Mouse (Mus musculus) intestine, postnatal 0 days (tissue): ENCODE measurements around the gene Gm12216. TPM values are rescaled to one million over a fixed set of nuclear protein-coding genes. Genes with fewer than 3 reads are reported as not detected.

ENCODE experiments used
- ATAC-seq: fragments of 200-750 bp; cut with Nextera tagmentation; 2 replicates; pipeline ENCODE4 v1.8.0; 2017; ENCODE audit warnings: mild to moderate bottlenecking, moderate TSS enrichment, moderate library complexity
- H3K27ac ChIP-seq: fragments of 300-500 bp; sonication (generic); 2 replicates; pipeline ENCODE4 v1.5.1; 2014; ENCODE audit warnings: mild to moderate bottlenecking, low read depth, low read length, moderate library complexity
- H3K27me3 ChIP-seq: fragments of 300-500 bp; sonication (generic); replicated peaks from 2 replicates; pipeline ENCODE4 v1.6.1; 2014; ENCODE audit warnings: low read length, mixed read lengths; ENCODE audit not compliant: control insufficient read depth, insufficient read depth
- H3K36me3 ChIP-seq: fragments of 300-500 bp; sonication (generic); 2 replicates; pipeline ENCODE4 v1.6.1; 2014; ENCODE audit warnings: mild to moderate bottlenecking, moderate library complexity; ENCODE audit not compliant: control insufficient read depth, insufficient read depth
- H3K4me1 ChIP-seq: fragments of 300-500 bp; sonication (generic); replicated peaks from 2 replicates; pipeline ENCODE4 v1.6.1; 2014; ENCODE audit warnings: antibody characterized with exemption, low read length, mixed read lengths; ENCODE audit not compliant: control insufficient read depth, insufficient read depth
- H3K4me2 ChIP-seq: fragments of 300-500 bp; sonication (generic); replicated peaks from 2 replicates; pipeline ENCODE4 v1.6.1; 2014; ENCODE audit warnings: low read depth, mild to moderate bottlenecking, moderate library complexity
- H3K4me3 ChIP-seq: fragments of 300-500 bp; sonication (generic); 2 replicates; pipeline ENCODE4 v1.5.1; 2014; ENCODE audit warnings: low read depth, low read length
- H3K9ac ChIP-seq: fragments of 300-500 bp; sonication (generic); 2 replicates; pipeline ENCODE4 v1.6.1; 2014; ENCODE audit warnings: mild to moderate bottlenecking, low read depth, low read length
- H3K9me3 ChIP-seq: fragments of 300-500 bp; sonication (generic); 2 replicates; pipeline ENCODE4 v1.6.1; 2016; ENCODE audit warnings: mixed run types; ENCODE audit not compliant: control insufficient read depth
- CTCF ChIP-seq: sonication (generic); IDR thresholded peaks from 2 replicates; pipeline ENCODE4 v1.5.1; 2016; ENCODE audit warnings: low read depth, mild to moderate bottlenecking, control low read depth, antibody characterized with exemption, moderate library complexity
- WGBS: fragments of 180-500 bp; shearing (Covaris S2); extraction: QIAGEN DNeasy Blood & Tissue Kit; methylation state at CpG from one replicate; pipeline ENCODE4 v1.1.7; 2014; 5-methylcytosine and 5-hydroxymethylcytosine counted together
- polyA plus RNA-seq: library from polyadenylated mRNA; unstranded; fragments of >200 nt; fragmentation: Nextera tagmentation; extraction: Ambion mirVana; gene quantifications from 2 replicates; pipeline ENCODE4 v1.2.1, GENCODE M21; 2015

The Gm12216 gene
- polyA plus RNA-seq, 1 experiment from 2014 or later = 6.5 TPM

- H3K4me1 ChIP-seq = peaks cover 2% of the 10 kb centered on the region
- no peak overlapping the region for H3K9ac ChIP-seq
- H3K4me2 ChIP-seq = no peak overlapping the region
- H3K27ac ChIP-seq = no peak overlapping the region
- ATAC-seq = no peak
- 87% methylated on average over 6 of the region's 6 CpGs for WGBS
- no peaks in the 10 kb centered on the region for H3K9me3 ChIP-seq
- no peak overlapping the region for H3K4me3 ChIP-seq
- H3K36me3 ChIP-seq = no peaks in the 10 kb centered on the region
- no peak for TF ChIP-seq CTCF
- H3K27me3 ChIP-seq = no peaks in the 10 kb centered on the region
Measured at GRCm38 (mm10) chr11:53899981-53900380, 40.9 kb upstream of the Gm12216 start.

DNA sequence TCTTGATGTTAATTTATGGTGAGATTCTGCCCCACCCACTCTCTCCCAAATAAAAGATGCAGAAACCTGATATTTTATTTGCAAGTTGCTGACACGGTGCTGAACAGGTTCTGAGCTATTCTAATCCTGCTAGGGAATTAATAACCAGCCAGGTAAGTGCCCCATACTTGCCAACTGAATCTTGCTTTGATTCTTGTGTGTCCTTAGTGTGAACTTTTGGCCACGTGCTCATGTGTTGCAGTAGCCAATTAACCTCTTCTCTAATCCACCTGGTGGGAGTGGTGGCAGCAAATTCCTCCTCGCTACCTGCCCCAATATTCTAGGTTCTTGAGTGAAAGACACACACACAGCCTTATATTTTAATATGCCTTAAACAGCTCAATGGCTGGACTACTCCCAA is 39.9 kb upstream of the Gm12216 start:
- no peaks in the 10 kb centered on the region for H3K9me3 ChIP-seq
- no peaks in the 10 kb centered on the region for H3K27me3 ChIP-seq
- WGBS = 51% methylated on average over 3 of the region's 3 CpGs
- H3K27ac ChIP-seq = no peak overlapping the region
- no peak overlapping the region for H3K4me2 ChIP-seq
- H3K36me3 ChIP-seq = no peaks in the 10 kb centered on the region
- ATAC-seq = no peak
- no peak for TF ChIP-seq CTCF
- no peak overlapping the region for H3K9ac ChIP-seq
- no peak overlapping the region for H3K4me3 ChIP-seq
- H3K4me1 ChIP-seq = no peaks in the 10 kb centered on the region; the same call in 1 of the 2 replicates

DNA sequence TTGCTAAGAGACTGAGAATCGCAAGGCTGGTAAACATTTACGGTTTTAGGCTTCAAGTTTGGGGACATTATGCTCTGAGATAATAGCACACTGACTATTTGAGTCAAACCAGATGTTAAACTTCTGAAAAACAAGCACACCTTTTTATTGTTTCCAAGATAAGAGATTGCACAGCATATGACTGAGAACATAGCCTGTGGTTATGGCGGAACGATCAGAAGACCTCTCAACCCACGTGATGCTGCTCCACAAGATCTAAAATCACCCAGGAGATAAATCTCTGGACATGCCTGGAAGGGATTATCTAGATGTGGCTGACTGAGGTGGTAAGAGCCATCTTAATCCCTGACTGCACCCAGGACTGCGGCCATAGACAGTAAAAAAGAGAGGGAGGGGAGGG is 37.9 kb upstream of the Gm12216 start:
- ATAC-seq = peak; percentile 55
- Histone ChIP-seq H3K9ac (no peak overlapping the region), H3K27ac (0 out of 2 replicates have a peak overlapping the region, but pooled peaks have one; percentile 15), H3K36me3 (no peaks in the 10 kb centered on the region), H3K27me3 (no peaks in the 10 kb centered on the region), H3K4me2 (no peak overlapping the region), H3K4me1 (peaks cover 3% of the 10 kb centered on the region; the same call in 1 of the 2 replicates), H3K4me3 (no peak overlapping the region), H3K9me3 (no peaks in the 10 kb centered on the region)
- 29% methylated on average over 6 of the region's 6 CpGs for WGBS
- no peak for TF ChIP-seq CTCF

DNA sequence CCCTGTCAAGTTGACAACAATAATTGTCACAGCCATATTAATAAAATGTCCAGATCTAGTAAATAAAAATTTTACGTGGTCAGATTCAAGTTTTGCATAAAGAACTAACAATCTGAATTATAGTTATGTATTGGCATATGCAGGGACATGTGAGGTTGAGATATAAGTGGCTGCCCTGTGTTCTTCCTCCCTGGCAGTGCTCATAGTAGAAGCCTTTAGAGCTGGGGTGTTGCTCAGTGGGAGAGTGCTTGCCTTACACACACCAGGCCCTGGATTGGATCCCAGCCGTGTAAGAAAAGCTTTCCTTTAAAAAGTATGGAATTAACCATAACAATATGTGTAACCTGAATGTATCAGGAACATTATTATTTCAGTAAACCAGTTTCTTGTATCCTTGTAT is 34.4 kb upstream of the Gm12216 start:
- TF ChIP-seq CTCF = no peak
- Histone ChIP-seq H3K9ac (no peak overlapping the region), H3K4me2 (no peak overlapping the region), H3K9me3 (no peaks in the 10 kb centered on the region), H3K27ac (peak overlapping the region; percentile 46; the same call in 1 of the 2 replicates), H3K27me3 (no peaks in the 10 kb centered on the region), H3K4me3 (no peak overlapping the region), H3K36me3 (no peaks in the 10 kb centered on the region), H3K4me1 (peaks cover 7% of the 10 kb centered on the region; the same call in 1 of the 2 replicates)
- ATAC-seq = no peak
- WGBS = 67% methylated on average over 2 of the region's 2 CpGs

GRCm38 (mm10) chr11:53892716-53893416 is 33.8 kb upstream of the Gm12216 start:
- 30% methylated on average over 9 of the region's 9 CpGs for WGBS
- no peaks in the 10 kb centered on the region for H3K9me3 ChIP-seq
- no peaks in the 10 kb centered on the region for H3K36me3 ChIP-seq
- H3K4me3 ChIP-seq = no peak overlapping the region
- peak overlapping the region; percentile 46; the same call in 1 of the 2 replicates for H3K27ac ChIP-seq
- peaks cover 7% of the 10 kb centered on the region; the same call in 1 of the 2 replicates for H3K4me1 ChIP-seq
- no peak overlapping the region for H3K4me2 ChIP-seq
- no peak for TF ChIP-seq CTCF
- H3K27me3 ChIP-seq = no peaks in the 10 kb centered on the region
- no peak for ATAC-seq
- H3K9ac ChIP-seq = no peak overlapping the region

DNA sequence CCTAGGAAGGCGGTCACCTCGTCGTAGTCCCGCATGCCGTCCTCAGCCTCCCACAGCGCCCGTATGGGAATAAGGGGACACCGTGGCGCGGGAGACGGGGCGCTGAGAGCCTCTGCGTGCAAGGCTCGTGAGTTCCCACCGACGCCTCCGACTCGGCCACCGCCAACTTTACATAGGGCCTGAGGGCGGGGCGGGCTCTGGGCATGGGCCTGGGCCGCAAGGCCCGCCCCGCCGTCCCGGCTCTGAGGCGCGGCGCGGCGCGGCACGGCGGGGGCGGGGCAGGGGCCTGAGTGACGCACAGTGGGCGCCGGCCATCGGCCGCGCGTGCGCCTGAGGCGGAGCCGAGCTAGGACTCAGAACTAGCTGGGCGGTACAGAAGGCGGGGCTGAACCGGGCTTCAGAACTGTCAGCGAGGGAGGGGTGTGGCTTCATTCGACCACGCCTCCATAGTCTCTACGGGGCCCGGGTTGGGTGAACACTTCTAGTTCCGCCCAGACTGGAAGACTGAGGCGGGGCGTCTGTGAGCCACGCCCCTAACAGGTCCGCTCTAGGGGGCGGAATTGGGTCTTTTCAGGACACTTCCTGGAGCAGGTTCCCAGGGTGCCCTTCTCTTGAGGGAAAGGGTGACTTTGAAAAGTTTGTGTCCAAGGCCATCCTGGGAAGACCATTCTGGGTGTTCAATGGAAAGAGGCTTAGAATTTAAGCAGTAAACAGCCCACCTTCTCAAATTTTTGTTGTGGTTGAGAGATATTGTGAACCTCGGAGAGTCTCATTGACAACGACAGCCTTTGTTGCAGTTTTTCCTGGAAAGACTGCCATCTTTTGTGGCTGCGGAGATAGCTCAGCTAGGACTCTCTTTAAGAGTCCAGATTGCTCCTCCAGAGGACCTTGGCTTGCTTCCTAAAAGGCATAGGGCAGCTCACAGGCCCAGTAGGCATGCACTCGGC is 32.7 kb upstream of the Gm12216 start, which contains the start of gene Slc22a5:
Slc22a5 (minus strand) TSS at position 156 of the 947 bp plus-strand sequence.
- H3K27me3 ChIP-seq = no peaks in the 10 kb centered on the region
- peak within 1 kb of the TSS; percentile 83 for H3K27ac ChIP-seq
- H3K4me1 ChIP-seq = 0 out of 2 replicates have a peak, but pooled peaks cover 7% of the 10 kb centered on the region
- H3K9ac ChIP-seq = peak within 1 kb of the TSS; percentile 74
- TF ChIP-seq CTCF = peak; percentile 43
- WGBS = 4% methylated on average over 62 of the region's 63 CpGs
- peak within 1 kb of the TSS; percentile 61 for H3K4me3 ChIP-seq
- peak within 1 kb of the TSS; percentile 85 for H3K4me2 ChIP-seq
- peak; percentile 98 for ATAC-seq
- H3K36me3 ChIP-seq = peaks cover 1% of the 10 kb centered on the region; the same call in 1 of the 2 replicates
- no peaks in the 10 kb centered on the region for H3K9me3 ChIP-seq
